Mouse (Mus musculus) midbrain, embryonic 15.5 days (tissue): ENCODE results near the gene Szt2. TPM values are rescaled to one million over a fixed set of nuclear protein-coding genes. Genes with fewer than 3 reads are reported as not detected.

Experiments used
- polyA plus RNA-seq: library from polyadenylated mRNA; unstranded; fragments of >200 nt; fragmentation: Nextera tagmentation; extraction: Ambion mirVana; gene quantifications from 2 replicates; pipeline ENCODE4 v1.2.1, GENCODE M21; 2015

The Szt2 gene
- polyA plus RNA-seq, 1 experiment from 2014 or later = 11.5 TPM

Other genes with a start within 250 kb of the Szt2 start
- gene Kdm4a, start 229.2 kb downstream of the Szt2 start, polyA plus RNA-seq = 51.8 and 53.8 TPM in 2 replicates
- gene Ptprf, start 117.9 kb downstream of the Szt2 start, polyA plus RNA-seq = 93.9 and 94.2 TPM in 2 replicates
- 96.5 and 96.7 TPM in 2 replicates for gene Med8, start 64 bp upstream of the Szt2 start, polyA plus RNA-seq
- gene Elovl1, start 18.8 kb upstream of the Szt2 start, polyA plus RNA-seq = 30.7 and 31.4 TPM in 2 replicates
- gene Cdc20, start 28.1 kb upstream of the Szt2 start, polyA plus RNA-seq = 35.5 and 48.3 TPM in 2 replicates
- 0.13 and 0.14 TPM in 2 replicates for gene Mpl, start 48.2 kb upstream of the Szt2 start, polyA plus RNA-seq
- gene Tie1, start 80.8 kb upstream of the Szt2 start, polyA plus RNA-seq = 16.8 and 17.1 TPM in 2 replicates
- gene 2610528J11Rik, start 117.7 kb upstream of the Szt2 start, polyA plus RNA-seq = 0.18 TPM in 1 of 2 replicates, not detected in the other
- 0.20 and 0.32 TPM in 2 replicates for gene Tmem125, start 134.8 kb upstream of the Szt2 start, polyA plus RNA-seq
- 2.1 and 2.3 TPM in 2 replicates for gene Cfap57, start 211.5 kb upstream of the Szt2 start, polyA plus RNA-seq
- 88.3 and 91.6 TPM in 2 replicates for gene Ebna1bp2, start 211.5 kb upstream of the Szt2 start, polyA plus RNA-seq
- gene Olfr62, start 249.7 kb upstream of the Szt2 start, polyA plus RNA-seq = not detected in 2 replicates